Mouse (Mus musculus) embryonic fibroblast, embryonic 13.5 days (primary cell): ENCODE measurements around the gene Gm17268.

Experiments used
- CTCF ChIP-seq: IDR thresholded peaks from 2 replicates; pipeline ENCODE4 v1.5.1; 2011; ENCODE audit warnings: mild to moderate bottlenecking, control low read depth, low read length, moderate library complexity, borderline replicate concordance; ENCODE audit not compliant: insufficient read depth
- POLR2A ChIP-seq: IDR thresholded peaks from 2 replicates; pipeline ENCODE4 v1.6.1; 2011; ENCODE audit warnings: low read depth, mild to moderate bottlenecking, control low read depth, low read length, moderate library complexity

DNA sequence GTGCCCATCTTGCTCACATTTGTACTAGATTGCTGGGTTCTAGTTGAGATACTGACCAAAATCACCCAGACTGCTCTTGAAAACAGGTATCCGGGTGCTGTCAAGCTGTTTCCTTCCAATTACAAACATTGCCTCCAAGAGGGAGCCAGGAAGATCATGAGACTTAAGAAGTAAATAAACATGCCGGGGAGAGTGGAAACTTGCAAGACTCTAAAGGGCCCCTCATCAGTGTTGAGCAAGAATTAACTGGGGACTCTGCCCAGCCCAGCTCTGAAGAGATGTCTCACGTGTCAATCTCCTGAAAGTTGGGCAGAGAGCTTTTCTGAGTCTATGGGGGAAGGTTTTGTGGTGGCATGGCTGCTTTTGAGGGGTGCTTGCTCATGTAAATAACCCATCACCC, 38.7 kb upstream of the Gm17268 start:
- TF ChIP-seq CTCF (no peak), POLR2A (no peak)
